Mouse (Mus musculus) layer of hippocampus, adult 9-10 months (tissue): ENCODE measurements around the gene Slc29a1.
"Not testable (repeated sequence)": the region's sequence is repeated elsewhere in the genome, so short reads cannot be mapped to it uniquely, and the experiment has no call there.

Source experiments
- DNase-seq: peaks from one replicate; pipeline ENCODE4 v3.0.0; 2022; ENCODE audit warnings: low spot score

The Slc29a1 gene

GRCm38 (mm10) chr17:45599446-45600242 lies at the start of gene Slc29a1:
Gene Slc29a1, minus strand, starts transcription at chr17:45599606.
- no peak for DNase-seq

- DNase-seq: no peak
Observed at GRCm38 (mm10) chr17:45644185-45644584, 44.8 kb upstream of the Slc29a1 start.

- peak; percentile 43 for DNase-seq
Observed at GRCm38 (mm10) chr17:45642701-45643100, 43.3 kb upstream of the Slc29a1 start.

- no peak for DNase-seq
Observed at GRCm38 (mm10) chr17:45641981-45642380, 42.6 kb upstream of the Slc29a1 start.

- DNase-seq: no peak
Observed at GRCm38 (mm10) chr17:45638596-45639295, 39.3 kb upstream of the Slc29a1 start.

GRCm38 (mm10) chr17:45634033-45634432 lies 34.6 kb upstream of the Slc29a1 start:
- no peak for DNase-seq

GRCm38 (mm10) chr17:45631940-45632339 lies 32.5 kb upstream of the Slc29a1 start:
- DNase-seq: no peak

GRCm38 (mm10) chr17:45630992-45631391 lies 31.6 kb upstream of the Slc29a1 start:
- no peak for DNase-seq

- DNase-seq: peak; percentile 61
Observed at GRCm38 (mm10) chr17:45629861-45630694, 30.7 kb upstream of the Slc29a1 start.

- no peak for DNase-seq
Observed at GRCm38 (mm10) chr17:45628885-45629855, 29.8 kb upstream of the Slc29a1 start.

GRCm38 (mm10) chr17:45628160-45628559 lies 28.8 kb upstream of the Slc29a1 start:
- DNase-seq: no peak

GRCm38 (mm10) chr17:45626577-45627134 lies 27.2 kb upstream of the Slc29a1 start:
- DNase-seq: peak; percentile 61

- not testable (repeated sequence) for DNase-seq
Observed at GRCm38 (mm10) chr17:45623425-45623824, 24.0 kb upstream of the Slc29a1 start.

- DNase-seq: no peak
Observed at GRCm38 (mm10) chr17:45619386-45620256, 20.2 kb upstream of the Slc29a1 start.

GRCm38 (mm10) chr17:45618941-45619385 lies 19.6 kb upstream of the Slc29a1 start:
- DNase-seq: no peak

GRCm38 (mm10) chr17:45617655-45618054 lies 18.2 kb upstream of the Slc29a1 start:
- no peak for DNase-seq

GRCm38 (mm10) chr17:45616679-45617078 lies 17.3 kb upstream of the Slc29a1 start:
- no peak for DNase-seq

- no peak for DNase-seq
Observed at GRCm38 (mm10) chr17:45616046-45616650, 16.7 kb upstream of the Slc29a1 start.

GRCm38 (mm10) chr17:45612921-45613320 lies 13.5 kb upstream of the Slc29a1 start:
- no peak for DNase-seq
